Mouse (Mus musculus) G1E (cell line): ENCODE measurements around the gene Il20rb. TPM values are rescaled to one million over a fixed set of nuclear protein-coding genes. Genes with fewer than 3 reads are reported as not detected.

Experiments used
- ATAC-seq: 2 replicates; pipeline ENCODE4 v1.8.0; 2016; ENCODE audit warnings: mild to moderate bottlenecking; ENCODE audit not compliant: insufficient number of reproducible peaks, poor library complexity, low FRiP score, severe bottlenecking; ENCODE audit errors: extremely low read depth
- DNase-seq: peaks from one replicate; pipeline ENCODE4 v3.0.0; 2012; ENCODE audit warnings: low spot score
- H3K27me3 ChIP-seq: 2 replicates; pipeline ENCODE4 v1.6.1; 2012; ENCODE audit warnings: mild to moderate bottlenecking, low read length, inconsistent platforms; ENCODE audit not compliant: insufficient read depth
- H3K36me3 ChIP-seq: replicated peaks from 2 replicates; pipeline ENCODE3; 2012; ENCODE audit warnings: mild to moderate bottlenecking, inconsistent platforms
- H3K4me1 ChIP-seq: 2 replicates; pipeline ENCODE4 v1.6.1; 2012; ENCODE audit warnings: low read depth, low read length, inconsistent platforms, mixed read lengths; ENCODE audit not compliant: insufficient read depth
- H3K4me3 ChIP-seq: 2 replicates; pipeline ENCODE4 v1.5.1; 2012; ENCODE audit warnings: low read depth, mild to moderate bottlenecking, inconsistent platforms, low read length, moderate library complexity, mixed read lengths
- H3K9me3 ChIP-seq: replicated peaks from 2 replicates; pipeline ENCODE4 v1.6.1; 2012; ENCODE audit warnings: inconsistent platforms
- CTCF ChIP-seq: IDR thresholded peaks from 2 replicates; pipeline ENCODE4 v1.5.1; 2012; ENCODE audit warnings: low read depth, low read length, inconsistent platforms, mixed read lengths
- GATA1 ChIP-seq: IDR thresholded peaks from 2 replicates; pipeline ENCODE4 v1.6.1; 2012; ENCODE audit warnings: borderline replicate concordance, low read length, inconsistent platforms, mixed read lengths
- GATA2 ChIP-seq: IDR thresholded peaks from 2 replicates; pipeline ENCODE4 v1.6.1; 2012; ENCODE audit warnings: low read depth, low read length, inconsistent platforms, borderline replicate concordance
- POLR2AphosphoS5 ChIP-seq: IDR thresholded peaks from 2 replicates; pipeline ENCODE4 v1.6.1; 2012; ENCODE audit warnings: low read depth, low read length, inconsistent platforms; ENCODE audit not compliant: insufficient replicate concordance
- TAL1 ChIP-seq: conservative IDR thresholded peaks from 2 replicates; pipeline ENCODE4 v1.6.1; 2012; ENCODE audit warnings: low read depth, low read length, inconsistent platforms, mixed read lengths
- polyA plus RNA-seq: library from polyadenylated mRNA; stranded (reverse); fragments of >175 nt; gene quantifications from 2 replicates; pipeline ENCODE4 v1.2.3, GENCODE M21; 2012
- total RNA-seq, 2 experiments: library from RNA; stranded (forward) in 1 of 2; stranded (reverse) in 1 of 2; fragments of 200-1000 nt in 1 of 2; fragments of >200 nt in 1 of 2; fragmentation: Nextera tagmentation in 1 of 2; gene quantifications; 2 replicates each; pipeline ENCODE4 v1.2.3; 2014 to 2017

Il20rb gene
- total and polyA plus RNA-seq, 3 experiments, result 0.20 to 1.1 (median 0.71) TPM

DNA sequence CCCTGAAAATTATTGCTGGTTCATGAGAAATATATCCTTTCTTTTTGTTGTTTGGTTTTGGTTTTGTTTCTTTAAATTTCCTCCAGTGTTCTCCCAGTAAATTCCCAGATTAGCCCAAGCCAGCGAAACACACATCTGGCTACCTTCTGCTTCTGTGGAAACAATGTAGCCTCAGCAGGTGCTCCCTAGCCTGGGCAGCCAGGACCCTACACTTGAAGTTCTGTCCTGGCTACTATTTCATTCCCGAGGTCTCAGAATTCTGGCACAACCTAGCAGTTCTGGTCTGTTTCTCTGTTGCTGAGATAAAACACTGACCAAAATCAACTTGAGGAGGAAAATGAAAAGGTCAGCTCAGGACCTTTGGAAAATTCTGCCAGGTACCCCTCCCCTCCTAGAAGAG lies 55.2 kb downstream of the Il20rb start:
- Histone ChIP-seq H3K4me3 (no peak overlapping the region), H3K27me3 (peaks cover 2% of the 10 kb centered on the region; the same call in 1 of the 2 replicates), H3K36me3 (no peaks in the 10 kb centered on the region), H3K4me1 (no peaks in the 10 kb centered on the region), H3K9me3 (no peaks in the 10 kb centered on the region)
- ATAC-seq (no peak), DNase-seq (no peak)
- no peak for TF ChIP-seq GATA1
- no peak for TF ChIP-seq TAL1
- TF ChIP-seq CTCF, result no peak
- no peak for TF ChIP-seq GATA2
- no peak for TF ChIP-seq POLR2AphosphoS5

- H3K9me3 ChIP-seq, result no peaks in the 10 kb centered on the region
- no peak overlapping the region for H3K4me3 ChIP-seq
- no peak for DNase-seq
- H3K27me3 ChIP-seq, result peaks cover 2% of the 10 kb centered on the region; the same call in 1 of the 2 replicates
- H3K4me1 ChIP-seq, result no peaks in the 10 kb centered on the region
- TF ChIP-seq CTCF (no peak), POLR2AphosphoS5 (no peak), GATA1 (no peak), GATA2 (no peak), TAL1 (no peak)
- no peaks in the 10 kb centered on the region for H3K36me3 ChIP-seq
- no peak for ATAC-seq
Measured at GRCm38 (mm10) chr9:100430911-100431310, 55.7 kb downstream of the Il20rb start.

DNA sequence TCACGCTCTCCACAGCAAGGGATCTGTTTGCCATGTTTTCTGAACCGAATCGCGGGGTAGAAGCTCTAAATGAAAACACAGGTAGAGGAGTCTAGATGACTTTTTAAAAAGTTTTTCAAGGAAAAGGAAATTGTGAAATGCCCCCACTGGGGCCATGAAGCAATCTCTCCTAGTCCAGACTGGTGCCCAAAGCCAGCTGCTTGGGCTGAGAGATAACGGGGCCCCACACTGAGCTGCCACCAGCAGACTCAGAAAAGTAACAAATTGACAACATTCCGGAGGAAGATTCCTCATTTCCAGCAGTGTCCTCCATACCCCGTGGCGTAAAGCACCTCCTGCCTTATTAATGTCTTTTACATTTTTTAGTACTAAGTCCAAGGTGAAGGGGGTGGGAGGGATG lies 66.9 kb downstream of the Il20rb start:
- no peak for ATAC-seq
- no peak for TF ChIP-seq TAL1
- no peak for TF ChIP-seq CTCF
- no peak for TF ChIP-seq GATA1
- TF ChIP-seq POLR2AphosphoS5, result no peak
- TF ChIP-seq GATA2, result no peak
- no peaks in the 10 kb centered on the region for H3K27me3 ChIP-seq
- no peaks in the 10 kb centered on the region for H3K9me3 ChIP-seq
- no peaks in the 10 kb centered on the region for H3K36me3 ChIP-seq
- no peak overlapping the region for H3K4me3 ChIP-seq
- DNase-seq, result no peak
- no peaks in the 10 kb centered on the region for H3K4me1 ChIP-seq

DNA sequence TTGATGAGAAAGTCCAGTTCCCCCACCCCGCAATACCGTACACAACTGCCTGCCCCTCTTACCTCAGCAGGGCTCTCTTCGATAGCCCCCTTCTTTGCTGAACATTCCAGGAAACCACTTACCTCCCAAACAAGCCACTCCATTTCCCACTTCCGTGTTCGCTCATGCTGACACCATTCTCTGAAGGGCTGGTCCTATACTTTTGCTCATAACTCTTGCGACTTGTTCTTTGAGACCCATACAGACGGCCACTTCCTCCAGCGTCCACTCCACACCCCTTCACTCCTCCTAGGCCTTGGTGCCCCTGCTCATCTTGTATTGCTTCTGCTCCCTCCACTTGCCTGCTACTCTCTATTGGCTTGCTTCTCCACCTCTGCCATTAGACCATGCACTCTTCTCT lies 67.5 kb downstream of the Il20rb start:
- no peaks in the 10 kb centered on the region for H3K36me3 ChIP-seq
- no peak for ATAC-seq
- H3K4me3 ChIP-seq, result no peak overlapping the region

DNA sequence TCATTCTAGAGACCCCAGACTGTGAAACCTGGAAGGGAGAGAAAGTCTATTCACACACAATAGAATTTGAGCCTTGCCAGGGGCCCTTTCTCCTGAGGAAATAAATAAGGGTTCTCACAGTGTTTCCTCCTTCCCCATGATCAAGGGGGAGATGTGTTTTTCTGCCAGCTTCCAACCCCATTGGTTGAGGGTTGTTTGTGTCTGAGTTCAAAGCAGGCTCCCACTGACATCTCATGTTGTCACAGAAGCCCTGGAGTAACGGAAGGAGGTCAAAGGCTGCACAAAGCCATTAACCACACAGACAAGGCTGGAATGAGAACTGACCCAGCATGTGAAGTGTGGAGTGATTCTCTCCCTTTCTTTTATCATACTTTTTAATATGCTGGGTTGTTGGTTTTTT lies 69.8 kb downstream of the Il20rb start:
- no peaks in the 10 kb centered on the region for H3K36me3 ChIP-seq
- H3K4me1 ChIP-seq, result no peaks in the 10 kb centered on the region
- no peak for TF ChIP-seq GATA2
- TF ChIP-seq GATA1, result no peak
- no peak for TF ChIP-seq TAL1
- TF ChIP-seq POLR2AphosphoS5, result no peak
- TF ChIP-seq CTCF, result no peak
- no peak for ATAC-seq
- no peak overlapping the region for H3K4me3 ChIP-seq
- H3K27me3 ChIP-seq, result no peaks in the 10 kb centered on the region
- no peaks in the 10 kb centered on the region for H3K9me3 ChIP-seq
- no peak for DNase-seq

More for the DNA sequence above, 67.5 kb downstream of the Il20rb start:
- TF ChIP-seq GATA1, result no peak
- TF ChIP-seq POLR2AphosphoS5, result no peak
- no peak for TF ChIP-seq TAL1
- no peak for TF ChIP-seq GATA2
- no peak for TF ChIP-seq CTCF
- DNase-seq, result no peak
- Histone ChIP-seq H3K4me1 (no peaks in the 10 kb centered on the region), H3K9me3 (no peaks in the 10 kb centered on the region), H3K27me3 (no peaks in the 10 kb centered on the region)

DNA sequence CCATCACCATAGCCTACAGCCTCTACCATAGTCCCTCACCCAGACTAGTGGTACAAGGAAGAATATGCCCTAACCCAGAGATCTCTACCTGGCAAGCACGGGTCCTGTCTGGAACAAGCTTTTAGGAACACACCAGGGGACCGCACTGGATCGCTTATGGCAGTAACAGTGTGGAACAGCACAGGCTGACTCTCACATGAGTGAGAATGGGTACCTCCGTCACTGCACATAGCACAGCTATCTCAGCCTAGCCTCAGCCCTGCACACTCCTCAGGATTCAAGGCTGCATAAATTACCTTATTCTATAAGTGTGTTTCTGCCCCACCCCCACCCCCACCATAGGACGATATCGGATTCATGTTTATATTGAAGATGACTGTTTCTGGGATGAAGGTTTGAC lies 70.3 kb downstream of the Il20rb start:
- Histone ChIP-seq H3K9me3 (no peaks in the 10 kb centered on the region), H3K4me3 (no peak overlapping the region), H3K27me3 (no peaks in the 10 kb centered on the region), H3K4me1 (no peaks in the 10 kb centered on the region), H3K36me3 (no peaks in the 10 kb centered on the region)
- no peak for DNase-seq
- no peak for ATAC-seq
- no peak for TF ChIP-seq GATA1
- TF ChIP-seq CTCF, result no peak
- TF ChIP-seq GATA2, result no peak
- no peak for TF ChIP-seq POLR2AphosphoS5
- TF ChIP-seq TAL1, result no peak
